Mouse (Mus musculus): ENCODE results near the gene Qk.

GRCm38 (mm10) chr17:10188481-10188880 is 131.2 kb downstream of the Qk start:
- TF ChIP-seq CTCF (IDR thresholded peaks at IDR 0.05; ENCODE audit: borderline replicate concordance, insufficient read depth, low read depth, low read length) = no peak
- no peak for TF ChIP-seq POLR2A (IDR thresholded peaks at IDR 0.05; ENCODE audit: borderline replicate concordance, insufficient read depth, low read length)

All from cerebellum, adult 2 months (tissue).